Mouse (Mus musculus): ENCODE data around the gene Gm853.

GRCm38 (mm10) chr4:130167814-130168213, 54.4 kb downstream of the Gm853 start:
- TF ChIP-seq CTCF (IDR thresholded peaks at IDR 0.05; ENCODE audit: extremely low read depth, insufficient read depth, insufficient read length, insufficient replicate concordance) (no peak), POLR2A (IDR thresholded peaks at IDR 0.05; ENCODE audit: low read depth, low read length) (no peak)
